Mouse (Mus musculus) testis, adult 2 months (tissue): ENCODE measurements around the gene Ppp2r3a.

Experiments used
- CTCF ChIP-seq: fragments of 200-500 bp; IDR thresholded peaks from 2 replicates; pipeline ENCODE4 v1.5.1; 2012; ENCODE audit warnings: low read depth, mild to moderate bottlenecking, inconsistent platforms, low read length, moderate library complexity; ENCODE audit not compliant: control insufficient read depth, insufficient read depth, insufficient replicate concordance
- POLR2A ChIP-seq: fragments of 200-500 bp; IDR thresholded peaks from 2 replicates; pipeline ENCODE4 v1.6.1; 2012; ENCODE audit warnings: low read depth, mild to moderate bottlenecking, inconsistent platforms, low read length, moderate library complexity; ENCODE audit not compliant: control insufficient read depth

- TF ChIP-seq POLR2A (no peak), CTCF (no peak)
Observed at GRCm38 (mm10) chr9:101261443-101261842, 9.8 kb upstream of the Ppp2r3a start.
